27 mouse cellular contexts compared by ENCODE assay signal in genomic region chr12:79550049-79550682, GRCm38 (mm10).
DNase-seq lines count a peak whose midpoint lies in the region; ATAC-seq lines count a peak whose summit lies in the region.
"Had no signal": no experiment of that assay in that cellular context is flagged by ENCODE, and none has a peak within 500 bp of the region (broad histone marks: within the 10 kb centered on the region; RNA-seq: fewer than 3 reads in every experiment).

No protein-coding gene starts in this region.

- peak; percentile 90; the same call in 1 of the 2 replicates for ATAC-seq in embryonic facial prominence, embryonic 14.5 days (ENCODE audit: low read depth)
- no peak for ATAC-seq in limb, embryonic 15.5 days (ENCODE audit: insufficient number of reproducible peaks, low FRiP score, low TSS enrichment, low read depth)
- ATAC-seq: forebrain, embryonic 14.5 days; liver, embryonic 12.5 days; liver, postnatal 0 days; midbrain, embryonic 16.5 days had no signal

- H3K4me1 ChIP-seq in embryonic facial prominence, embryonic 14.5 days (ENCODE audit: control insufficient read depth, insufficient read depth, low read length), result peaks cover 13% of the 10 kb centered on the region
- peaks cover 5% of the 10 kb centered on the region; the same call in 1 of the 2 replicates for H3K4me1 ChIP-seq in limb, embryonic 15.5 days
- H3K4me1 ChIP-seq: liver, embryonic 12.5 days; neural tube, embryonic 13.5 days had no signal

- no peak overlapping the region for H3K4me2 ChIP-seq in embryonic facial prominence, embryonic 14.5 days (ENCODE audit: low read depth, low read length)
- no peak overlapping the region for H3K4me2 ChIP-seq in limb, embryonic 15.5 days
- H3K4me2 ChIP-seq: heart, embryonic 15.5 days; hindbrain, embryonic 14.5 days; kidney, embryonic 15.5 days; limb, embryonic 12.5 days; liver, embryonic 12.5 days; midbrain, embryonic 11.5 days; neural tube, embryonic 13.5 days had no signal

- 71% methylated on average over 7 of the region's 7 CpGs for WGBS in embryonic facial prominence, embryonic 14.5 days
- 73% methylated on average over 7 of the region's 7 CpGs for WGBS in limb, embryonic 15.5 days

- peak; percentile 31 for DNase-seq in 416B (ENCODE audit: low read depth)
- peak; percentile 69 for DNase-seq in CD4-positive helper T cell, adult 2 months (ENCODE audit: low read depth, low spot score)
- peak; percentile 68 for DNase-seq in embryonic facial prominence, embryonic 14.5 days (ENCODE audit: low spot score)
- DNase-seq in kidney, postnatal 10 days, result no peak
- no peak for DNase-seq in kidney, postnatal 36 days
- DNase-seq: adrenal gland, postnatal 25 days; cerebellum, adult 18-20 months; cerebellum, postnatal 25 days; gastrocnemius, postnatal 14 days; heart, postnatal 36 days; kidney, adult 18-20 months; layer of hippocampus, adult 9-11 months; liver, postnatal 0 days; lung, postnatal 36 days; thymus, postnatal 4 days had no signal

- no peaks in the 10 kb centered on the region for H3K9me3 ChIP-seq in embryonic facial prominence, embryonic 14.5 days (ENCODE audit: control insufficient read depth, low read length)
- no peaks in the 10 kb centered on the region for H3K9me3 ChIP-seq in limb, embryonic 15.5 days
- H3K9me3 ChIP-seq: heart, embryonic 10.5 days; heart, embryonic 15.5 days; kidney, embryonic 15.5 days; limb, embryonic 12.5 days; liver, embryonic 12.5 days; neural tube, embryonic 13.5 days had no signal

- no peak overlapping the region for H3K4me3 ChIP-seq in embryonic facial prominence, embryonic 14.5 days (ENCODE audit: low read depth, low read length)
- H3K4me3 ChIP-seq in limb, embryonic 15.5 days, result no peak overlapping the region
- H3K4me3 ChIP-seq: heart, embryonic 10.5 days; heart, embryonic 15.5 days; kidney, embryonic 15.5 days; limb, embryonic 12.5 days; liver, embryonic 12.5 days; myocyte; neural tube, embryonic 13.5 days had no signal

- no peaks in the 10 kb centered on the region for H3K36me3 ChIP-seq in embryonic facial prominence, embryonic 14.5 days (ENCODE audit: control insufficient read depth, insufficient read depth, low read length)
- no peaks in the 10 kb centered on the region for H3K36me3 ChIP-seq in limb, embryonic 15.5 days
- H3K36me3 ChIP-seq: heart, embryonic 10.5 days; heart, embryonic 15.5 days; kidney, embryonic 15.5 days; limb, embryonic 12.5 days; liver, embryonic 12.5 days; neural tube, embryonic 13.5 days had no signal

- no peak overlapping the region for H3K9ac ChIP-seq in embryonic facial prominence, embryonic 14.5 days (ENCODE audit: low read depth, low read length)
- H3K9ac ChIP-seq in limb, embryonic 15.5 days, result no peak overlapping the region
- H3K9ac ChIP-seq: heart, embryonic 15.5 days; hindbrain, embryonic 14.5 days; kidney, embryonic 15.5 days; limb, embryonic 12.5 days; liver, embryonic 12.5 days; liver, postnatal 0 days; neural tube, embryonic 13.5 days had no signal

- H3K27ac ChIP-seq in embryonic facial prominence, embryonic 14.5 days (replicated peaks; ENCODE audit: low read depth, low read length), result no peak overlapping the region; the same call in 1 of the 2 replicates
- H3K27ac ChIP-seq in limb, embryonic 15.5 days, result peak overlapping the region; percentile 59
- H3K27ac ChIP-seq: heart, embryonic 15.5 days; hindbrain, embryonic 14.5 days; liver, embryonic 12.5 days; neural tube, embryonic 13.5 days had no signal

- H3K27me3 ChIP-seq in embryonic facial prominence, embryonic 14.5 days (replicated peaks; ENCODE audit: control insufficient read depth, insufficient read depth, low read length), result no peaks in the 10 kb centered on the region
- H3K27me3 ChIP-seq in limb, embryonic 15.5 days, result no peaks in the 10 kb centered on the region
- H3K27me3 ChIP-seq: heart, embryonic 15.5 days; kidney, embryonic 15.5 days; limb, embryonic 12.5 days; liver, embryonic 12.5 days; neural tube, embryonic 13.5 days had no signal

Comparison
In these comparisons a context has a peak if more than half of its experiments do, and no peak if none do; other contexts are left out.
1. DNase-seq: peak in 416B (single experiment), CD4-positive helper T cell, adult 2 months (single experiment) and embryonic facial prominence, embryonic 14.5 days (single experiment); none in kidney, postnatal 10 days (single experiment) and kidney, postnatal 36 days (0 of 2).